ENCODE assay signal across 16 mouse cellular contexts in genomic region chr2:31036811-31037210, GRCm38 (mm10). TPM values are rescaled to one million over a fixed set of nuclear protein-coding genes. Genes with fewer than 3 reads are reported as not detected.
DNase-seq lines count a peak whose midpoint lies in the region; ATAC-seq lines count a peak whose summit lies in the region.
"Had no signal": no experiment of that assay in that cellular context is flagged by ENCODE, and none has a peak within 500 bp of the region (broad histone marks: within the 10 kb centered on the region; RNA-seq: fewer than 3 reads in every experiment).

No protein-coding gene starts in this region.

- peak; percentile 32 for ATAC-seq in activated CD4-positive, CD25-positive, alpha-beta regulatory T cell, adult 4 months
- ATAC-seq: forebrain, embryonic 14.5 days; hindbrain, postnatal 0 days; intestine, embryonic 15.5 days had no signal

- DNase-seq in B cell, adult 2 months: peak; percentile 72 to 81
- peak; percentile 46 for DNase-seq in CD4-positive helper T cell, adult 2 months (ENCODE audit: low read depth, low spot score)
- peak; percentile 30 to 74 for DNase-seq in natural killer cell, adult 2 months (ENCODE audit: low spot score in 2 of 2)
- DNase-seq in right cerebral cortex, postnatal 36 days (ENCODE audit: low spot score in 2 of 2): no peak
- DNase-seq in adrenal gland, adult 18-20 months (ENCODE audit: low spot score in 2 of 2): no peak
- no peak for DNase-seq in layer of hippocampus, adult 9-10 months (ENCODE audit: low spot score)
- DNase-seq: adrenal gland, postnatal 14 days; cerebellum, postnatal 14 days; embryo, embryonic 11 days; gastrocnemius, postnatal 36 days; heart, adult 11 months; heart, postnatal 36 days had no signal

RNA-seq across cellular contexts. Expression of gene Usp20, which starts 54.7 kb away (rescaled TPM):
- 10 to 100 TPM; 11.6 to 15.0 TPM for polyA plus RNA-seq in activated CD4-positive, CD25-positive, alpha-beta regulatory T cell, adult 4 months (2017; shearing (Covaris generic))
- 10 to 100 TPM; 23.7 to 29.7 TPM for total RNA-seq in adrenal gland, adult 18-20 months (2021)

RNA-seq across cellular contexts. Expression of gene BC005624, which starts 54.8 kb away (rescaled TPM):
- polyA plus RNA-seq in activated CD4-positive, CD25-positive, alpha-beta regulatory T cell, adult 4 months (2017; shearing (Covaris generic)): 10 to 100 TPM; 74.8 to 81.0 TPM
- total RNA-seq in adrenal gland, adult 18-20 months (2021): 10 to 100 TPM; 41.5 to 49.6 TPM

Comparison
In these comparisons a context has a peak if more than half of its experiments do, and no peak if none do; other contexts are left out.
1. DNase-seq: peak in B cell, adult 2 months (2 of 2), CD4-positive helper T cell, adult 2 months (single experiment) and natural killer cell, adult 2 months (2 of 2); none in right cerebral cortex, postnatal 36 days (0 of 2), adrenal gland, adult 18-20 months (0 of 2) and layer of hippocampus, adult 9-10 months (single experiment).